Mouse (Mus musculus): ENCODE measurements at regions not wholly inside any gene's neighbourhood (a gene's known extent, or its start where the extent isn't known, plus 50 kb on each side); places are given as distances from the start of the nearest gene placed in this dataset.

- peaks cover 16% of the 10 kb centered on the region for H3K27me3 ChIP-seq (ENCODE audit: insufficient read depth, low read length)
- peaks cover 40% of the 10 kb centered on the region for H3K4me1 ChIP-seq (replicated peaks; ENCODE audit: low read depth, low read length)
- H3K9me3 ChIP-seq (ENCODE audit: low read length): no peaks in the 10 kb centered on the region
- no peak for TF ChIP-seq NANOG (IDR thresholded peaks at IDR 0.05; ENCODE audit: borderline replicate concordance, low read length)
- TF ChIP-seq CTCF (conservative IDR thresholded peaks at IDR 0.05; ENCODE audit: low read length): no peak
- TF ChIP-seq POU5F1 (IDR thresholded peaks at IDR 0.05; ENCODE audit: borderline replicate concordance, low read length): no peak
- H3K36me3 ChIP-seq (ENCODE audit: insufficient read depth, low read length): no peaks in the 10 kb centered on the region
- peak overlapping the region; percentile 45; the same call in 1 of the 2 replicates for H3K4me3 ChIP-seq (replicated peaks; ENCODE audit: low read length)
Observed at GRCm38 (mm10) chr12:27062061-27062461, 280.3 kb downstream of the Sox11 start.

- Histone ChIP-seq H3K36me3 (ENCODE audit: insufficient read depth, low read length) (no peaks in the 10 kb centered on the region), H3K4me3 (replicated peaks; ENCODE audit: low read length) (no peak overlapping the region), H3K27me3 (ENCODE audit: insufficient read depth, low read length) (peaks cover 10% of the 10 kb centered on the region; the same call in 1 of the 2 replicates), H3K9me3 (ENCODE audit: low read length) (no peaks in the 10 kb centered on the region), H3K4me1 (replicated peaks; ENCODE audit: low read depth, low read length) (peaks cover 40% of the 10 kb centered on the region)
- no peak for TF ChIP-seq POU5F1 (IDR thresholded peaks at IDR 0.05; ENCODE audit: borderline replicate concordance, low read length)
- TF ChIP-seq CTCF (conservative IDR thresholded peaks at IDR 0.05; ENCODE audit: low read length): no peak
- no peak for TF ChIP-seq NANOG (IDR thresholded peaks at IDR 0.05; ENCODE audit: borderline replicate concordance, low read length)
Observed at GRCm38 (mm10) chr12:27060899-27061762, 281.2 kb downstream of the Sox11 start.

- H3K4me3 ChIP-seq (replicated peaks; ENCODE audit: low read length): no peak overlapping the region
- H3K36me3 ChIP-seq (ENCODE audit: insufficient read depth, low read length): no peaks in the 10 kb centered on the region
- no peaks in the 10 kb centered on the region for H3K9me3 ChIP-seq (ENCODE audit: low read length)
- no peak for TF ChIP-seq POU5F1 (IDR thresholded peaks at IDR 0.05; ENCODE audit: borderline replicate concordance, low read length)
- TF ChIP-seq NANOG (IDR thresholded peaks at IDR 0.05; ENCODE audit: borderline replicate concordance, low read length): no peak
- TF ChIP-seq CTCF (conservative IDR thresholded peaks at IDR 0.05; ENCODE audit: low read length): peak; percentile 45
- H3K4me1 ChIP-seq (replicated peaks; ENCODE audit: low read depth, low read length): peaks cover 32% of the 10 kb centered on the region
- peaks cover 5% of the 10 kb centered on the region; the same call in 1 of the 2 replicates for H3K27me3 ChIP-seq (ENCODE audit: insufficient read depth, low read length)
Observed at GRCm38 (mm10) chr12:27059885-27060284, 282.5 kb downstream of the Sox11 start.

GRCm38 (mm10) chr12:27054411-27054810 lies 288.0 kb downstream of the Sox11 start:
- no peaks in the 10 kb centered on the region for H3K36me3 ChIP-seq (ENCODE audit: insufficient read depth, low read length)
- TF ChIP-seq POU5F1 (IDR thresholded peaks at IDR 0.05; ENCODE audit: borderline replicate concordance, low read length) (no peak), NANOG (IDR thresholded peaks at IDR 0.05; ENCODE audit: borderline replicate concordance, low read length) (no peak), CTCF (conservative IDR thresholded peaks at IDR 0.05; ENCODE audit: low read length) (no peak)
- H3K9me3 ChIP-seq (ENCODE audit: low read length): no peaks in the 10 kb centered on the region
- no peak overlapping the region for H3K4me3 ChIP-seq (replicated peaks; ENCODE audit: low read length)
- H3K4me1 ChIP-seq (replicated peaks; ENCODE audit: low read depth, low read length): no peaks in the 10 kb centered on the region
- H3K27me3 ChIP-seq (ENCODE audit: insufficient read depth, low read length): no peaks in the 10 kb centered on the region

DNA sequence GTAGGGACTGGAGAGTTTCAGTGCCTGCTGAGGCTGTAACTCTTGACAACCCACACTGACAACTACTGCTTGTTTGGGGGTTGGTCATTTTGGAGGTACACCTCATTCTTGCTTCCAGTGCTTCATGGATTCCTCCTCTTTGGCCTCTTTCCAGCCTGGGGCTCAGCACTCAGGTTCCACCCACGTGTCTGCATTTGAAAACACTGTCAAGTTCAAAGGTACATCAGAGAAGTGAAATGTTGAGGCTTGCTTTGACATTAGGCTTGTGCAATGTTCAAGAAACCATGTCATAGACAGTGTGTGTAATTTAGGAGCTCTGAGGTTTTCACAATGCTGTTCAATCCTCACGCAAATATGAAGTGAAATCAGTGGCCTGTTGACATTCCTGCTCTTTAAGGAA lies 304.5 kb downstream of the Sox11 start:
- no peaks in the 10 kb centered on the region for H3K4me1 ChIP-seq (replicated peaks; ENCODE audit: low read depth, low read length)
- H3K27me3 ChIP-seq (ENCODE audit: insufficient read depth, low read length): no peaks in the 10 kb centered on the region
- no peaks in the 10 kb centered on the region for H3K9me3 ChIP-seq (ENCODE audit: low read length)
- TF ChIP-seq NANOG (IDR thresholded peaks at IDR 0.05; ENCODE audit: borderline replicate concordance, low read length) (no peak), POU5F1 (IDR thresholded peaks at IDR 0.05; ENCODE audit: borderline replicate concordance, low read length) (no peak), CTCF (conservative IDR thresholded peaks at IDR 0.05; ENCODE audit: low read length) (no peak)
- no peaks in the 10 kb centered on the region for H3K36me3 ChIP-seq (ENCODE audit: insufficient read depth, low read length)
- H3K4me3 ChIP-seq (replicated peaks; ENCODE audit: low read length): no peak overlapping the region

DNA sequence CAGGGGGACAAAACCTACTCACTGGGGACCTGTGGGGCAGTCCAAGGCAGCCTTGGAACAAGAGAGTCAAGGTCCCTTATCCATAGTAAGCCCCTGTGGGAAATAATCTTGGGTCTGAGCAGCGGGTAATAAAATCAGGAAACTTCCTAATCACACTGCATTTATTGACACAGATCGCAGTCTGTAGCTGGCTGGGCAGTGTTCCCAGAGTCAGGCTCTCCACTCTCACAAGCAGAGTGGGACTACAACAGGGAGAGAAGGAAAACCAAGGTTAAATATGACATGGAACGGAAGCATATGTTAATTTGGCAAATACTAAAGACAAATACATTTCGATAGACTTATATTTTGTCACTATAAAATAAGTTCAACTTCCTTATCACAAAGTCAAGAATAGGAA lies 322.6 kb downstream of the Sox11 start:
- TF ChIP-seq CTCF (conservative IDR thresholded peaks at IDR 0.05; ENCODE audit: low read length): no peak
- Histone ChIP-seq H3K27me3 (ENCODE audit: insufficient read depth, low read length) (no peaks in the 10 kb centered on the region), H3K4me1 (replicated peaks; ENCODE audit: low read depth, low read length) (no peaks in the 10 kb centered on the region), H3K9me3 (ENCODE audit: low read length) (no peaks in the 10 kb centered on the region), H3K4me3 (replicated peaks; ENCODE audit: low read length) (no peak overlapping the region), H3K36me3 (ENCODE audit: insufficient read depth, low read length) (no peaks in the 10 kb centered on the region)

- Histone ChIP-seq H3K27me3 (ENCODE audit: insufficient read depth, low read length) (no peaks in the 10 kb centered on the region), H3K4me1 (replicated peaks; ENCODE audit: low read depth, low read length) (no peaks in the 10 kb centered on the region), H3K36me3 (ENCODE audit: insufficient read depth, low read length) (no peaks in the 10 kb centered on the region), H3K9me3 (ENCODE audit: low read length) (no peaks in the 10 kb centered on the region), H3K4me3 (replicated peaks; ENCODE audit: low read length) (no peak overlapping the region)
- no peak for TF ChIP-seq POU5F1 (IDR thresholded peaks at IDR 0.05; ENCODE audit: borderline replicate concordance, low read length)
- TF ChIP-seq NANOG (IDR thresholded peaks at IDR 0.05; ENCODE audit: borderline replicate concordance, low read length): no peak
- no peak for TF ChIP-seq CTCF (conservative IDR thresholded peaks at IDR 0.05; ENCODE audit: low read length)
Observed at GRCm38 (mm10) chr12:27018366-27018765, 324.0 kb downstream of the Sox11 start.

DNA sequence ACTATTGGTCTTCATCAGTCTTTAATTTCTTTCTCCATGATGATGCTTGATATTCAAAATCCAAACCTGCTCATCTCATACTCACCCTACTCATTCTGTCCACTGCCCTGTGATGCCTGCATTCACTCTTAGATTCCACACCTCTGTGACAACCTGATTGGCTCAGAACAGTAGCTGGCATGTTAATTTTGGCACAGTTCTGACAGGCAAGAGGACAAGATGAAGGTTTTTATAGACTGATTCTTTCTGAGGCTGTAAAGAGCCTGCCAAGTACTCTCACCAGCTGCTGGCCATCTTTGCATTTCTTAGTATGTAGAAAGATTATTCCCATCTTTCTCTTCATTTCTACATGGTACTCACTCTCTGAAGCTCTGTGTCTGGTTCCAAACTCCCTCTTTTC lies 343.1 kb downstream of the Sox11 start:
- TF ChIP-seq NANOG (IDR thresholded peaks at IDR 0.05; ENCODE audit: borderline replicate concordance, low read length) (no peak), POU5F1 (IDR thresholded peaks at IDR 0.05; ENCODE audit: borderline replicate concordance, low read length) (no peak), CTCF (conservative IDR thresholded peaks at IDR 0.05; ENCODE audit: low read length) (no peak)
- Histone ChIP-seq H3K4me1 (replicated peaks; ENCODE audit: low read depth, low read length) (no peaks in the 10 kb centered on the region), H3K9me3 (ENCODE audit: low read length) (no peaks in the 10 kb centered on the region), H3K4me3 (replicated peaks; ENCODE audit: low read length) (no peak overlapping the region), H3K27me3 (ENCODE audit: insufficient read depth, low read length) (no peaks in the 10 kb centered on the region), H3K36me3 (ENCODE audit: insufficient read depth, low read length) (no peaks in the 10 kb centered on the region)

Measured in E14TG2a.4 (cell line).